Mouse (Mus musculus) left cerebral cortex, postnatal 25 days (tissue): Measurements from ENCODE around the gene BC100530. TPM values are rescaled to one million over a fixed set of nuclear protein-coding genes. Genes with fewer than 3 reads are reported as not detected.
"Not testable (repeated sequence)": the region's sequence is repeated elsewhere in the genome, so short reads cannot be mapped to it uniquely, and the experiment has no call there.

ENCODE experiments used
- DNase-seq, 2 experiments: peaks; one replicate each; pipeline ENCODE4 v3.0.0; 2022; ENCODE audit warnings: low spot score in 2 of 2, mixed read lengths in 1 of 2
- intact Hi-C: fragments of 180-260 bp; cut with DNase I; formaldehyde crosslinking; loops from one replicate; pipeline ENCODE4 v1.15.1; 2025
- total RNA-seq, 2 experiments: library from RNA; stranded (reverse); gene quantifications; 2 replicates each; pipeline ENCODE4 v1.2.3; 2021

BC100530 gene
- total RNA-seq = not detected

- intact Hi-C loops, DNase-seq: not testable (repeated sequence)
These were observed at the start of gene BC100530 for GRCm38 (mm10) chr16:36367648-36368047. BC100530 (minus strand) TSS chr16:36367748.

DNA sequence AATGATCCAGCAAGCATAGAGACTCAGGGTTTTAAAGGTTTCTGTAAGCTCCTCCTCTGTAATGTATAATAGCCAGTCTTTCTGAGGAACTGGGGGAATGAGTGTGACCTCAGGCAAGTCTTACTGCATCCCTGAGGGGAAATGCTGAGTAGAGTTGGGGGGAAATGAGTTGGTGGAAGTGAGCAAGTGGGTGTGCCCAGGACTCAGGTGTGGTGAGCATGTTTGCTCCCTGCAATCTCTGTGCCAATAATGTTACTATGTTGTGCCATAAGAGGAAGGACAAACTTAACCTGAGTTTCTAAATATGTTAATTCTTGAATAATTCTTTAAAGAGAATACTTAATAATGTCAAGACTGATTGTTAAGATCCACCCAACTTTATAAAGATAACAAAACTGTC is 40.8 kb upstream of the BC100530 start, which contains the start of gene Stfa2:
Gene Stfa2, minus strand, starts transcription at position 101 of the 400 bp plus-strand sequence.
- no peak for DNase-seq
- intact Hi-C loops = no loop called here

GRCm38 (mm10) chr16:36389060-36389459 is 21.5 kb upstream of the BC100530 start:
- intact Hi-C loops = no loop called here
- DNase-seq = no peak

- intact Hi-C loops = no loop called here
- DNase-seq = no peak
These were observed 30.4 kb downstream of the BC100530 start for GRCm38 (mm10) chr16:36337171-36337570.

DNA sequence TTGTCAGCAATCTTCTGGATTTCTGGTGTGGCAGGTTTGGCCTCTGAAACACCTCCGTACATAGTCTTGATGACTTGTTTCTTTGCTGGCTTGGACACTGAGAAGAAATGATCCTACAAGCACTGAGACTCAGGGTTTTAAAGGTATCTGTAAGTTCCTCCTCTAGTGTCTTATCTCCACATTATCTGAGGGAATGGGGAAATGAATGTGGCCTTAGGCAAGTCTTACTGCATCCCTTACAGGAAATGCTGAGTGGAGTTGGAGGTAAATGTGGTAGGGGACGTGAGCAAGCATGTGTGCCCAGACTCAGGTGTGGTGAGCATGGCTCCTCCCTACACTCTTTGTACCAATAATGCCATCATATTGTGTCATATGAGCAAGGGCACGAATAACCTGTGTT is 33.3 kb downstream of the BC100530 start, which contains the start of gene BC117090:
Gene BC117090, minus strand, starts transcription at position 101 of the 400 bp plus-strand sequence.
- DNase-seq = no peak
- intact Hi-C loops = no loop called here

DNA sequence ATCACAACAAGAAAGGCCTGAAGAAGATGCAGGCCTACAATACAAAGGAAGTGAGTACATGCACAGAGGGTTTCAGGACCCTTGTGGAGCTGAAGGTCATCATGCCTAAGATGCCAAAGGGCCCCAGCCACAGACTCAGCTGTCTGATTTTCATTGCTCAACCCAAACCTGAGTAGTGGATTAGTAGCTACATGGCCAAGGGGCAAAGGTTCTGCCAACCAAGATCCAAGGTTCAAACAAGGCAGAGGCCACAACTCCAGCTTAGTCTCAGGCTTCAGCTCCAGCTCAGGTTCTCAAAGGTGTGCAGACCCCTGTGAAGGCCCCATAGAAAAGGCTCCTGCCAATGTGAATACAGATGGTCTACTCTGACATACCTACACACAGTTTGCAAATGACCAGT is 48.3 kb downstream of the BC100530 start:
- intact Hi-C loops = no loop called here
- no peak for DNase-seq

DNA sequence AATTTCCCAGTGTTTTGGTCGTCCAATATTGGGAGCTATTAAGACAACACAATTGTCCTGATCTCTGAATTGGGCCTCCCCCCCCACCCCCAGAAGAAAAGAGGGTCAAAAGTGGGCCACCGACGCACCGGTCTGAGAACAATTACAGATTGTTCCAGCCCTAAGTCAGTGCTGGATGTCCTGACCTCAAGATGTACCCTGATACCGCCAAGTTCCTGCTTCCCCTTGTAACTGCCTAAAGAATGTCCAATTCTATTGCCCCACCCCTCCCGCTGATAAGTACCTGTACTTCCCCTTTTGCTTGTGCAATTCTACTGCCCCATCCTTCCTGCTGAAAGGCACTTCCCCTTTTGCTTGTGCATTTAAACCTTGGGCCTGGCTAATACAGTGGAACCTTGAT is 51.4 kb downstream of the BC100530 start:
- intact Hi-C loops = not testable (repeated sequence)

More for the DNA sequence above, 51.4 kb downstream of the BC100530 start:
- not testable (repeated sequence) for DNase-seq

Other genes with a start within 250 kb of the BC100530 start
- not detected for gene Csta1, start 236.5 kb downstream of the BC100530 start, total RNA-seq
- not detected for gene Stfa2l1, start 210.9 kb downstream of the BC100530 start, total RNA-seq
- gene Gm5483, start 183.5 kb downstream of the BC100530 start, total RNA-seq = not detected
- not detected for gene Gm5416, start 157.3 kb downstream of the BC100530 start, total RNA-seq
- gene 2010005H15Rik, start 146.3 kb downstream of the BC100530 start, total RNA-seq = not detected
- not detected for gene Stfa1, start 90.8 kb downstream of the BC100530 start, total RNA-seq
- not detected for gene BC117090, start 33.4 kb downstream of the BC100530 start, total RNA-seq
- not detected for gene Stfa2, start 40.7 kb upstream of the BC100530 start, total RNA-seq
- not detected for gene Stfa3, start 87.6 kb upstream of the BC100530 start, total RNA-seq
- 1 to 10 TPM; 2.5 to 2.8 TPM for gene Casr, start 194.4 kb upstream of the BC100530 start, total RNA-seq